Mouse (Mus musculus) ES-E14 (cell line): Measurements from ENCODE around the gene AL732309.1.

Experiments used
- CHD2 ChIP-seq: IDR thresholded peaks from 2 replicates; pipeline ENCODE4 v1.6.1; 2014; ENCODE audit warnings: mild to moderate bottlenecking, low read depth, low read length, inconsistent platforms
- HCFC1 ChIP-seq: IDR thresholded peaks from 2 replicates; pipeline ENCODE4 v1.6.1; 2012; ENCODE audit warnings: low read length, inconsistent platforms, borderline replicate concordance; ENCODE audit not compliant: insufficient read depth
- MAFK ChIP-seq: IDR thresholded peaks from 2 replicates; pipeline ENCODE4 v1.6.1; 2014; ENCODE audit warnings: mild to moderate bottlenecking, low read depth, low read length, inconsistent platforms; ENCODE audit not compliant: insufficient read depth
- ZNF384 ChIP-seq: IDR thresholded peaks from 2 replicates; pipeline ENCODE4 v1.6.1; 2012; ENCODE audit warnings: low read depth, low read length, inconsistent platforms

DNA sequence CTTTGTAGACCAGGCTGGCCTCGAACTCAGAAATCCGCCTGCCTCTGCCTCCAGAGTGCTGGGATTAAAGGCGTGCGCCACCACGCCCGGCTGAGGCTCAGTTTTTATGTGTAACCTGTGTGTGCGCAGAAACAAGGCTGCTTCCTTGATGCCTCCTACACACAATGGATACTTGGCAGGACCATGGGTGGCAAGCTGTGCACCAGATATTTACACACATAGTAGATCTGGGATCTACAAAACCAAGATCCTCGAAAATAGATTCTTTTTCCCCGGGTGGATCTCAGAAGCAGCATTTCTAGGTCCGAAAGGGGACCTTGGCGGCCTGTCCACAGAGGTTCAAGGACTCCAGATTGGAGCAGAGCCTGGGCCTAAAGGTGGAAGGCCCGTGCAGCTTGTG is 15.2 kb upstream of the AL732309.1 start:
- TF ChIP-seq MAFK (no peak), HCFC1 (no peak), CHD2 (no peak), ZNF384 (no peak)
